Mouse (Mus musculus) intestine, embryonic 14.5 days (tissue): ENCODE measurements around the gene Cdh4. TPM values are rescaled to one million over a fixed set of nuclear protein-coding genes. Genes with fewer than 3 reads are reported as not detected.

Source experiments
- ATAC-seq: fragments of 200-750 bp; cut with Nextera tagmentation; replicated peaks from 2 replicates; pipeline ENCODE4 v1.8.0; 2017; ENCODE audit warnings: low read depth, moderate number of reproducible peaks, moderate TSS enrichment, moderate library complexity; ENCODE audit not compliant: low FRiP score, low TSS enrichment
- DNase-seq: peaks from one replicate; pipeline ENCODE4 v3.0.0-alpha.2; 2018; ENCODE audit warnings: low spot score
- H3K27ac ChIP-seq: fragments of 300-500 bp; sonication (generic); 2 replicates; pipeline ENCODE4 v1.5.1; 2014; ENCODE audit warnings: low read depth, mild to moderate bottlenecking, control low read depth
- H3K27me3 ChIP-seq: fragments of 300-500 bp; sonication (generic); replicated peaks from 2 replicates; pipeline ENCODE4 v1.6.1; 2014; ENCODE audit warnings: low read length, control low read depth; ENCODE audit not compliant: control insufficient read depth, insufficient read depth
- H3K36me3 ChIP-seq: fragments of 300-500 bp; sonication (generic); 2 replicates; pipeline ENCODE4 v1.6.1; 2014; ENCODE audit warnings: low read length, control low read depth; ENCODE audit not compliant: control insufficient read depth, insufficient read depth
- H3K4me1 ChIP-seq: fragments of 300-500 bp; sonication (generic); replicated peaks from 2 replicates; pipeline ENCODE4 v1.6.1; 2014; ENCODE audit warnings: low read length, control low read depth, mixed read lengths; ENCODE audit not compliant: control insufficient read depth, insufficient read depth
- H3K4me2 ChIP-seq: fragments of 300-500 bp; sonication (generic); 2 replicates; pipeline ENCODE4 v1.6.1; 2014; ENCODE audit warnings: low read length
- H3K4me3 ChIP-seq: fragments of 300-500 bp; sonication (generic); 2 replicates; pipeline ENCODE4 v1.5.1; 2014; ENCODE audit warnings: low read depth, low read length, control low read depth, mixed read lengths
- H3K9ac ChIP-seq: fragments of 300-500 bp; sonication (generic); 2 replicates; pipeline ENCODE4 v1.6.1; 2014; ENCODE audit warnings: mild to moderate bottlenecking, low read length
- H3K9me3 ChIP-seq: fragments of 300-500 bp; sonication (generic); 2 replicates; pipeline ENCODE4 v1.6.1; 2016; ENCODE audit warnings: low read length, control low read depth; ENCODE audit not compliant: control insufficient read depth
- WGBS: fragments of 180-500 bp; shearing (Covaris S2); extraction: QIAGEN DNeasy Blood & Tissue Kit; methylation state at CpG from one replicate; pipeline ENCODE4 v1.1.7; 2014; 5-methylcytosine and 5-hydroxymethylcytosine counted together
- polyA plus RNA-seq: library from polyadenylated mRNA; unstranded; fragments of >200 nt; fragmentation: Nextera tagmentation; extraction: Ambion mirVana; gene quantifications from 2 replicates; pipeline ENCODE4 v1.2.1, GENCODE M21; 2014

The Cdh4 gene
- polyA plus RNA-seq, 1 experiment from 2014 or later: 1.8 TPM

- Histone ChIP-seq H3K9me3 (no peaks in the 10 kb centered on the region), H3K4me3 (no peak overlapping the region), H3K4me1 (peaks cover 15% of the 10 kb centered on the region), H3K9ac (no peak overlapping the region), H3K27ac (no peak overlapping the region), H3K36me3 (no peaks in the 10 kb centered on the region), H3K27me3 (no peaks in the 10 kb centered on the region), H3K4me2 (no peak overlapping the region)
- DNase-seq: no peak
- 79% methylated on average over 5 of the region's 5 CpGs for WGBS
- no peak for ATAC-seq
Measured at GRCm38 (mm10) chr2:179948820-179949219, 506.6 kb downstream of the Cdh4 start.
